Comparison of ENCODE assay signal across 8 mouse cellular contexts in the genomic region with DNA sequence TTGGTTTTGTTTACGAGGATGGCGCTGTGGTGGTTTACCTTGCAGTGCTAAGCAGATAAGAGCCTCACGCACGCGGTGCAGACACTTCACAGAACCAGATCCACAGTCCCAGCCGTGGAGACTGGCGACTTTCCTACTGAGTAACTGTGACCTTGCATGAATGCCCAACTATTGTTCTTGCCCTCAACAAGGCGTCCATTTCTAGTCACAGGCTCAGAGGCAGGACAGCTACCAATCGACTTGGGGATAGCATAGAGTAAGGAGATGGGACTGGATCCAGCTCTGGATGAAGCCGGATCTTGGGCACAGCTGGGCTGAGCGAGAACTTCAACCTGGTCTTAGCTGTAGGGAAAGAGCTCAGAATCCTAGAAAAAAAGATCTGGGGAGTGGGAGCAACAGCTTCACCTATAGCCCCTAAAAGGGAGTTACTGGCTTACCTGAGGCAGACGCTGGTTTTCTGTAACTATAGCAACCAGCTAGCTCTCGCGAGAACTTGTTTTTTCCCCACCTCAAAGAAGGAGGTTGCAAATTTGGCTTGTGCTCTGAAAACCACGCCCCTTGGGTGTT. TPM values are rescaled to one million over a fixed set of nuclear protein-coding genes. Genes with fewer than 3 reads are reported as not detected.
DNase-seq lines count a peak whose midpoint lies in the region; ATAC-seq and TF ChIP-seq lines count a peak whose summit lies in the region.

TSS of gene Cfap70 (minus strand) at position 462 of the 567 bp plus-strand sequence.

- ATAC-seq in forebrain, embryonic 15.5 days (replicated peaks): peak; percentile 65
- peak; percentile 73 for ATAC-seq in lung, postnatal 0 days

- no peaks in the 10 kb centered on the region for H3K36me3 ChIP-seq in forebrain, embryonic 15.5 days
- no peaks in the 10 kb centered on the region for H3K36me3 ChIP-seq in hindbrain, embryonic 10.5 days
- peaks cover 9% of the 10 kb centered on the region; the same call in 1 of the 2 replicates for H3K36me3 ChIP-seq in lung, postnatal 0 days (ENCODE audit: insufficient read depth, low read length)

- no peak for TF ChIP-seq CTCF in lung, postnatal 0 days (IDR thresholded peaks at IDR 0.05)

- peak; percentile 95 for DNase-seq in ES-CJ7 (ENCODE audit: low read depth, low spot score)
- DNase-seq in c-Kit-negative CD71-positive TER-119-positive erythroid progenitor cells, embryonic 14.5 days (ENCODE audit: low read depth, low spot score): peak; percentile 64
- DNase-seq in hindbrain, embryonic 10.5 days (ENCODE audit: low spot score): peak; percentile 58
- DNase-seq in layer of hippocampus, postnatal 10 days (ENCODE audit: low spot score in 2 of 2): peak; percentile 51 to 60
- peak; percentile 85 for DNase-seq in lung, postnatal 0 days (ENCODE audit: low spot score)
- peak; percentile 80 for DNase-seq in retina, embryonic 14.5 days (ENCODE audit: low spot score)
- DNase-seq in thymus, postnatal 36 days: peak; percentile 39 to 57

- no peaks in the 10 kb centered on the region for H3K27me3 ChIP-seq in forebrain, embryonic 15.5 days
- H3K27me3 ChIP-seq in hindbrain, embryonic 10.5 days (ENCODE audit: insufficient read depth, poor library complexity, severe bottlenecking): no peaks in the 10 kb centered on the region
- no peaks in the 10 kb centered on the region for H3K27me3 ChIP-seq in lung, postnatal 0 days (replicated peaks; ENCODE audit: insufficient read depth, low read length)

- H3K4me3 ChIP-seq in forebrain, embryonic 15.5 days: peak within 1 kb of the TSS; percentile 40
- peak within 1 kb of the TSS; percentile 50 for H3K4me3 ChIP-seq in hindbrain, embryonic 10.5 days
- H3K4me3 ChIP-seq in lung, postnatal 0 days (ENCODE audit: low read depth, low read length): peak within 1 kb of the TSS; percentile 30

- peaks cover 9% of the 10 kb centered on the region; the same call in 1 of the 2 replicates for H3K4me1 ChIP-seq in forebrain, embryonic 15.5 days
- peaks cover 9% of the 10 kb centered on the region; the same call in 1 of the 2 replicates for H3K4me1 ChIP-seq in hindbrain, embryonic 10.5 days (replicated peaks)
- H3K4me1 ChIP-seq in lung, postnatal 0 days (ENCODE audit: insufficient read depth, low read depth, low read length): peaks cover 8% of the 10 kb centered on the region; the same call in 1 of the 2 replicates

- peak within 1 kb of the TSS; percentile 45 for H3K4me2 ChIP-seq in forebrain, embryonic 15.5 days (replicated peaks)
- H3K4me2 ChIP-seq in lung, postnatal 0 days (replicated peaks; ENCODE audit: low read depth, low read length): peak within 1 kb of the TSS; percentile 67

- WGBS in forebrain, embryonic 15.5 days: 1% methylated on average over 15 of the region's 15 CpGs
- WGBS in hindbrain, embryonic 10.5 days: 2% methylated on average over 15 of the region's 15 CpGs
- 2% methylated on average over 15 of the region's 15 CpGs for WGBS in lung, postnatal 0 days

- no peaks in the 10 kb centered on the region for H3K9me3 ChIP-seq in forebrain, embryonic 15.5 days
- H3K9me3 ChIP-seq in hindbrain, embryonic 10.5 days: no peaks in the 10 kb centered on the region
- no peaks in the 10 kb centered on the region for H3K9me3 ChIP-seq in lung, postnatal 0 days (ENCODE audit: low read length)

- no peak for TF ChIP-seq EP300 in lung, postnatal 0 days (IDR thresholded peaks at IDR 0.05)

- 0 out of 2 replicates have a peak within 1 kb of the TSS, but pooled peaks have one; percentile 17 for H3K9ac ChIP-seq in forebrain, embryonic 15.5 days (replicated peaks)
- H3K9ac ChIP-seq in lung, postnatal 0 days (replicated peaks; ENCODE audit: low read depth): no peak within 1 kb of the TSS

- H3K27ac ChIP-seq in forebrain, embryonic 15.5 days (replicated peaks): peak within 1 kb of the TSS; percentile 70
- peak within 1 kb of the TSS; percentile 50; the same call in 1 of the 2 replicates for H3K27ac ChIP-seq in hindbrain, embryonic 10.5 days
- H3K27ac ChIP-seq in lung, postnatal 0 days (ENCODE audit: low read length): no peak within 1 kb of the TSS

RNA-seq across cellular contexts. Expression of gene Cfap70, which starts in this region (rescaled TPM):
- polyA plus RNA-seq in forebrain, embryonic 15.5 days (2015; fragmentation: Nextera tagmentation; extraction: Ambion mirVana): 2.1 and 3.0 TPM in 2 replicates
- polyA plus RNA-seq in hindbrain, embryonic 10.5 days (2016; fragmentation: Nextera tagmentation; extraction: Ambion mirVana): 1.0 and 1.3 TPM in 2 replicates
- total RNA-seq in layer of hippocampus, postnatal 10 days (2021): 1 to 10 TPM; 1.5 to 3.4 TPM
- 3.7 and 4.0 TPM in 2 replicates for polyA plus RNA-seq in lung, postnatal 0 days (2015; fragmentation: Nextera tagmentation; extraction: Ambion mirVana)
